Mouse (Mus musculus) MEL (cell line): Measurements from ENCODE around the gene Ndufa11. TPM values are rescaled to one million over a fixed set of nuclear protein-coding genes. Genes with fewer than 3 reads are reported as not detected.

Experiments
- DNase-seq: peaks from one replicate; pipeline ENCODE4 v3.0.0; 2011; ENCODE audit warnings: low read depth, low spot score
- H3K27ac ChIP-seq: 2 replicates; pipeline ENCODE4 v1.5.1; 2012; ENCODE audit warnings: low read depth, mild to moderate bottlenecking, control low read depth, low read length, moderate library complexity; ENCODE audit not compliant: control insufficient read depth
- H3K27me3 ChIP-seq, 2 experiments: fragments of 150-350 bp in 1 of 2; sonication (generic) in 1 of 2; 2 replicates each; pipeline ENCODE4 v1.6.1; 2012; ENCODE audit warnings: low read length in 2 of 2, mild to moderate bottlenecking in 2 of 2, improper control_type of control experiment in 1 of 2, moderate library complexity in 1 of 2; ENCODE audit not compliant: insufficient read depth in 2 of 2, control insufficient read depth in 1 of 2
- H3K36me3 ChIP-seq, 2 experiments: 2 replicates each; pipeline ENCODE4 v1.6.1; 2012 to 2014; ENCODE audit warnings: low read length in 2 of 2, improper control_type of control experiment in 1 of 2, inconsistent platforms in 1 of 2, mild to moderate bottlenecking in 1 of 2; ENCODE audit not compliant: insufficient read depth in 2 of 2, control insufficient read depth in 1 of 2
- H3K4me1 ChIP-seq, 2 experiments: fragments of 150-350 bp in 1 of 2; sonication (generic) in 1 of 2; 2 replicates each; pipeline ENCODE4 v1.6.1; 2012; ENCODE audit warnings: low read length in 2 of 2, improper control_type of control experiment in 1 of 2, mild to moderate bottlenecking in 1 of 2; ENCODE audit not compliant: insufficient read depth in 2 of 2, control insufficient read depth in 1 of 2
- H3K4me3 ChIP-seq, 2 experiments: fragments of 150-350 bp in 1 of 2; sonication (generic) in 1 of 2; 2 replicates each; pipeline ENCODE4 v1.5.1; 2012; ENCODE audit warnings: low read depth in 2 of 2, low read length in 2 of 2, mild to moderate bottlenecking in 2 of 2, moderate library complexity in 2 of 2, control low read depth in 1 of 2, improper control_type of control experiment in 1 of 2; ENCODE audit not compliant: control insufficient read depth in 1 of 2, insufficient read depth in 1 of 2
- H3K79me2 ChIP-seq: 2 replicates; pipeline ENCODE4 v1.6.1; 2012; ENCODE audit warnings: mild to moderate bottlenecking, low read length, moderate library complexity; ENCODE audit not compliant: control insufficient read depth, poor library complexity, insufficient read depth
- H3K9ac ChIP-seq: 2 replicates; pipeline ENCODE4 v1.6.1; 2012; ENCODE audit warnings: low read depth, mild to moderate bottlenecking, control low read depth, low read length, moderate library complexity; ENCODE audit not compliant: control insufficient read depth, poor library complexity, severe bottlenecking
- H3K9me3 ChIP-seq: fragments of 150-350 bp; sonication (generic); replicated peaks from 2 replicates; pipeline ENCODE4 v1.6.1; 2012; ENCODE audit warnings: mild to moderate bottlenecking, low read length, improper control_type of control experiment, moderate library complexity; ENCODE audit not compliant: insufficient read depth
- CHD1 ChIP-seq: IDR thresholded peaks from 2 replicates; pipeline ENCODE4 v1.6.1; 2012; ENCODE audit warnings: low read depth, mild to moderate bottlenecking, inconsistent platforms, low read length, improper control_type of control experiment
- CHD2 ChIP-seq: IDR thresholded peaks from 2 replicates; pipeline ENCODE4 v1.6.1; 2011; ENCODE audit warnings: low read length, improper control_type of control experiment
- ELF1 ChIP-seq: IDR thresholded peaks from 2 replicates; pipeline ENCODE4 v1.6.1; 2014; ENCODE audit warnings: low read depth, mild to moderate bottlenecking, inconsistent platforms, low read length, improper control_type of control experiment, moderate library complexity
- ETS1 ChIP-seq: IDR thresholded peaks from 2 replicates; pipeline ENCODE4 v1.6.1; 2012; ENCODE audit warnings: low read depth, mild to moderate bottlenecking, inconsistent platforms, low read length, improper control_type of control experiment, moderate library complexity
- GABPA ChIP-seq: IDR thresholded peaks from 2 replicates; pipeline ENCODE4 v1.6.1; 2012; ENCODE audit warnings: low read depth, mild to moderate bottlenecking, inconsistent platforms, low read length, improper control_type of control experiment, moderate library complexity
- JUND ChIP-seq: IDR thresholded peaks from 2 replicates; pipeline ENCODE4 v1.6.1; 2011; ENCODE audit warnings: low read depth, mild to moderate bottlenecking, improper control_type of control experiment, low read length
- MAFK ChIP-seq: IDR thresholded peaks from 2 replicates; pipeline ENCODE4 v1.6.1; 2011; ENCODE audit warnings: low read depth, mild to moderate bottlenecking, low read length, improper control_type of control experiment, borderline replicate concordance
- MAX ChIP-seq: IDR thresholded peaks from 2 replicates; pipeline ENCODE4 v1.6.1; 2011; ENCODE audit warnings: low read length, improper control_type of control experiment
- MAZ ChIP-seq: IDR thresholded peaks from 2 replicates; pipeline ENCODE4 v1.6.1; 2012; ENCODE audit warnings: low read depth, mild to moderate bottlenecking, inconsistent platforms, low read length, improper control_type of control experiment
- MEF2A ChIP-seq: IDR thresholded peaks from 2 replicates; pipeline ENCODE4 v1.6.1; 2014; ENCODE audit warnings: low read depth, mild to moderate bottlenecking, inconsistent platforms, low read length, improper control_type of control experiment; ENCODE audit not compliant: poor library complexity, insufficient replicate concordance, severe bottlenecking; ENCODE audit errors: extremely low read depth
- POLR2A ChIP-seq, 2 experiments: IDR thresholded peaks; 2 replicates each; pipeline ENCODE4 v1.6.1; 2011 to 2012; ENCODE audit warnings: low read length in 2 of 2, mild to moderate bottlenecking in 2 of 2, control low read depth in 1 of 2, improper control_type of control experiment in 1 of 2, low read depth in 1 of 2, moderate library complexity in 1 of 2; ENCODE audit not compliant: control insufficient read depth in 1 of 2, insufficient read depth in 1 of 2, poor library complexity in 1 of 2
- POLR2AphosphoS2 ChIP-seq: IDR thresholded peaks from 2 replicates; pipeline ENCODE4 v1.6.1; 2011; ENCODE audit warnings: low read length, improper control_type of control experiment
- SMC3 ChIP-seq: IDR thresholded peaks from 2 replicates; pipeline ENCODE4 v1.6.1; 2011; ENCODE audit warnings: low read depth, low read length, improper control_type of control experiment
- TBP ChIP-seq: IDR thresholded peaks from 2 replicates; pipeline ENCODE4 v1.8.0; 2011; ENCODE audit warnings: low read depth, low read length, improper control_type of control experiment
- ZC3H11A ChIP-seq: IDR thresholded peaks from 2 replicates; pipeline ENCODE4 v1.6.1; 2012; ENCODE audit warnings: low read depth, mild to moderate bottlenecking, inconsistent platforms, low read length, improper control_type of control experiment
- ZKSCAN1 ChIP-seq: IDR thresholded peaks from 2 replicates; pipeline ENCODE4 v1.6.1; 2012; ENCODE audit warnings: low read depth, mild to moderate bottlenecking, inconsistent platforms, low read length, improper control_type of control experiment, moderate library complexity
- ZMIZ1 ChIP-seq: IDR thresholded peaks from 2 replicates; pipeline ENCODE4 v1.6.1; 2012; ENCODE audit warnings: low read depth, mild to moderate bottlenecking, inconsistent platforms, low read length, improper control_type of control experiment, moderate library complexity
- ZNF384 ChIP-seq: IDR thresholded peaks from 2 replicates; pipeline ENCODE4 v1.6.1; 2012; ENCODE audit warnings: low read depth, mild to moderate bottlenecking, inconsistent platforms, low read length, improper control_type of control experiment
- polyA plus RNA-seq, 2 experiments: library from polyadenylated mRNA; stranded (reverse) in 1 of 2; unstranded in 1 of 2; fragments of >175 nt in 1 of 2; fragments of >200 nt in 1 of 2; gene quantifications; 2 replicates each; pipeline versions ENCODE4 v1.2.1 to v1.2.4; 2012; ENCODE audit warnings: low replicate concordance in 2 of 2, low read depth in 1 of 2; ENCODE audit not compliant: insufficient read length in 2 of 2, insufficient read depth in 1 of 2, missing spikeins in 1 of 2
- total RNA-seq: library from RNA; depleted of rRNA; stranded (reverse); fragments of 300-350 nt; gene quantifications from 2 replicates; pipeline ENCODE4 v1.2.3, GENCODE M21; 2012

The Ndufa11 gene
- total and polyA plus RNA-seq, 3 experiments = 249 to 351 TPM; not detected in 1

DNA sequence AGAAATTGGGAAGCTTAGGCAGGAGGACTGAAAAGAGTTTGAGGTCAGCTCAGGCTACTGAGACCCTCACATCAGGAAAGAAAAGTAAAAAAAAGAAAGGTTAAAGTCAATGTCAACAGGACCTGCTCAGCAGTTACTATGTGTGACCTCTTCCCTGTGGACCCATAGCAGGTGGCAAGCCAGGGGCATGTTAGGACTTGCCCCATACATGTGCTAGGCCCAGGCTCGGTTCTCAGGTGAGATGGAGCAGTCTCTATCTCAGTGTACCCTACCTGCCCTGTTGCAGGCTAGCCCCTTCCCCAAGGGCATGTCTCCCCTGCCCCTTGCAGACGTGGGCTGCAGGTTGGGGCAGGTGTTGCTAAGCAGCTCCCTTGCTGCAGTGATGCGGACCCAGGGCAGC, 7.9 kb upstream of the Ndufa11 start:
- no peaks in the 10 kb centered on the region for H3K27me3 ChIP-seq
- no peaks in the 10 kb centered on the region for H3K4me1 ChIP-seq
- H3K36me3 ChIP-seq = peaks cover 0 to 7% of the 10 kb centered on the region in 2 experiments; a peak in 2 of 4 replicates
- no peaks in the 10 kb centered on the region for H3K9me3 ChIP-seq
- no peak overlapping the region for H3K27ac ChIP-seq
- TF ChIP-seq POLR2A (IDR thresholded peaks at IDR 0.05; ENCODE audit: control insufficient read depth in 1 of 2, insufficient read depth in 1 of 2, low read depth in 1 of 2, low read length in 2 of 2, poor library complexity in 1 of 2) (no peak), POLR2AphosphoS2 (no peak), TBP (no peak), ZNF384 (no peak), MAZ (no peak), ZMIZ1 (no peak), MEF2A (no peak), SMC3 (no peak), ETS1 (no peak), ELF1 (no peak), ZKSCAN1 (no peak), CHD2 (no peak), ZC3H11A (no peak)
- no peak overlapping the region for H3K4me3 ChIP-seq
- DNase-seq = no peak
- no peaks in the 10 kb centered on the region for H3K79me2 ChIP-seq
- no peak overlapping the region for H3K9ac ChIP-seq

DNA sequence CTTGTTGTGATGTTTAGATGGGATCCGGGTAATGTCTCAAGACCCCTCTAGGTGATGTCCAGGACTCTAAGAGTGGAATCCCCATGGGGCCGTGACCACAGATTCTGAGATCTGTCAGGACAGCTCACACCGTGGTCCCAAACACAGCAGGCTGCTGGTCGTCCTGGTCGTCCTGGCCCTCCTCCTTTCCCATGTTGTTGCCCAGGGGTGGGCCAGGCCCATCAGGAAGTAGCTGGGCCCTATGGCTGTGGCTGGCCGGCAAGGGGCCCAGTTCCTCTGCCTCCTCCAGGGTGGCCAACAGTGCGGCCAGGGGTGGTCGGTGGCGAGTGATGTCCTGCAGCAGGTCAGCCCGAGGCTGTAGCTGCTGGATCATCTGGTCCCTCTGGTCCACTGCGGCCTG, 2.2 kb upstream of the Ndufa11 start:
- no peak overlapping the region for H3K27ac ChIP-seq
- no peak overlapping the region for H3K4me3 ChIP-seq
- H3K36me3 ChIP-seq = peaks cover 0 to 3% of the 10 kb centered on the region in 2 experiments; a peak in 2 of 4 replicates
- H3K9me3 ChIP-seq = no peaks in the 10 kb centered on the region
- H3K27me3 ChIP-seq = no peaks in the 10 kb centered on the region
- H3K4me1 ChIP-seq = peaks cover 0 to 12% of the 10 kb centered on the region in 2 experiments; a peak in 1 of 4 replicates
- no peak overlapping the region for H3K9ac ChIP-seq
- no peak for TF ChIP-seq GABPA
- no peak for TF ChIP-seq MAFK
- no peak for TF ChIP-seq MAX
- TF ChIP-seq CHD1 = no peak
- TF ChIP-seq JUND = no peak
- no peak for TF ChIP-seq POLR2AphosphoS2
- peaks cover 18% of the 10 kb centered on the region for H3K79me2 ChIP-seq
- no peak for DNase-seq
